9 mouse cellular contexts compared by ENCODE assay signal in the genomic region with DNA sequence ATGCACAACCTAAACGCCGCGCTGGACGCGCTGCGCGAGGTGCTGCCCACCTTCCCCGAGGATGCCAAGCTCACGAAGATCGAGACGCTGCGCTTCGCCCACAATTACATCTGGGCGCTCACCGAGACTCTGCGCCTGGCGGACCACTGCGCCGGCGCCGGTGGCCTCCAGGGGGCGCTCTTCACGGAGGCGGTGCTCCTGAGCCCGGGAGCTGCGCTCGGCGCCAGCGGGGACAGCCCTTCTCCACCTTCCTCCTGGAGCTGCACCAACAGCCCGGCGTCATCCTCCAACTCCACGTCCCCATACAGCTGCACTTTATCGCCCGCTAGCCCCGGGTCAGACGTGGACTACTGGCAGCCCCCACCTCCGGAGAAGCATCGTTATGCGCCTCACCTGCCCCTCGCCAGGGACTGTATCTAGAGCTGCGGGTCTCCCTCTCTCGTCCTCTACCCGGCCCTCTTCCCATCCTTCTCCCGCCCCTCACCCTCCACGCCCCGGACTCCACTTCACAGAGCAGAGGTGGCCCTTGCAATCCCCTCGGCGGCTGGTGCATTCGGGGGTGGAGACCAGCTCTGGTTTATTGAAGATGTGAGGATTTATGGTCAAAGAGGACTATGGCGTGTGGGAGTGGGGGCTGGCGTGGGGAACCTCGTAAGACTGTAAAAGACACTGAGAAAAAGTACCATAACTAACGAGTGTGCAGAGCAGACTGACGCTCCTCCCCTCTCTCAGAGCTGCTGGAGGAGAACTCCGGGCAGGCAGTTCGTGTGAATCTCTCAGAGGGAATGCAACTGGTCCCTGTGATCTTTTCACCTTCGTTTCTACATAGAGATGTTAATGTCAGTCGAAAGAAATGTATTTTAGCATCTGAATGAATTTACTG. TPM values are rescaled to one million over a fixed set of nuclear protein-coding genes. Genes with fewer than 3 reads are reported as not detected.
DNase-seq lines count a peak whose midpoint lies in the region; ATAC-seq lines count a peak whose summit lies in the region.
"Had no signal": no experiment of that assay in that cellular context is flagged by ENCODE, and none has a peak within 500 bp of the region (broad histone marks: within the 10 kb centered on the region; RNA-seq: fewer than 3 reads in every experiment).

No protein-coding gene starts in this region.

- H3K9me3 ChIP-seq in forebrain, embryonic 16.5 days (ENCODE audit: control insufficient read depth, low read length), result no peaks in the 10 kb centered on the region
- H3K9me3 ChIP-seq in hindbrain, embryonic 11.5 days (ENCODE audit: control insufficient read depth, low read length), result no peaks in the 10 kb centered on the region

- peak; percentile 82 for ATAC-seq in forebrain, embryonic 16.5 days
- ATAC-seq in hindbrain, embryonic 11.5 days (ENCODE audit: low FRiP score), result peak; percentile 60

- WGBS in forebrain, embryonic 16.5 days, result under 1% methylated on average over 58 of the region's 58 CpGs
- under 1% methylated on average over 55 of the region's 58 CpGs for WGBS in hindbrain, embryonic 11.5 days

- peak overlapping the region; percentile 72 for H3K9ac ChIP-seq in forebrain, embryonic 16.5 days (replicated peaks; ENCODE audit: low read depth, low read length)
- peak overlapping the region; percentile 66 for H3K9ac ChIP-seq in hindbrain, embryonic 11.5 days (ENCODE audit: low read depth, low read length)

- H3K27me3 ChIP-seq in forebrain, embryonic 16.5 days (replicated peaks; ENCODE audit: control insufficient read depth, insufficient read depth, low read length), result peaks cover 25% of the 10 kb centered on the region
- peaks cover 53% of the 10 kb centered on the region for H3K27me3 ChIP-seq in hindbrain, embryonic 11.5 days (ENCODE audit: control insufficient read depth, insufficient read depth, low read length)

- H3K27ac ChIP-seq in forebrain, embryonic 16.5 days (ENCODE audit: low read length), result peak overlapping the region; percentile 93
- peak overlapping the region; percentile 93 for H3K27ac ChIP-seq in hindbrain, embryonic 11.5 days (ENCODE audit: low read depth, low read length)
- H3K27ac ChIP-seq: macrophage had no signal

- peak; percentile 75 for DNase-seq in NIH3T3 (ENCODE audit: low read depth)
- DNase-seq in cerebellum, adult 18-20 months, result peak; percentile 43 to 79
- peak; percentile 94 for DNase-seq in hindbrain, embryonic 11.5 days (ENCODE audit: low spot score)
- DNase-seq in layer of hippocampus, postnatal 25 days (ENCODE audit: extremely low spot score in 1 of 2, low spot score in 1 of 2), result peak; percentile 74 to 83
- DNase-seq in lung, postnatal 14 days, result peak; percentile 80
- peak; percentile 92 for DNase-seq in retina, postnatal 1 day
- DNase-seq in thymus, postnatal 36 days, result peak; percentile 69 to 71

- H3K4me2 ChIP-seq in forebrain, embryonic 16.5 days (ENCODE audit: low read length), result peak overlapping the region; percentile 76
- H3K4me2 ChIP-seq in hindbrain, embryonic 11.5 days (replicated peaks; ENCODE audit: low read depth, low read length), result peak overlapping the region; percentile 53

- no peaks in the 10 kb centered on the region for H3K36me3 ChIP-seq in forebrain, embryonic 16.5 days (ENCODE audit: control insufficient read depth, insufficient read depth)
- no peaks in the 10 kb centered on the region for H3K36me3 ChIP-seq in hindbrain, embryonic 11.5 days (ENCODE audit: control insufficient read depth, insufficient read depth, low read length)

- peak overlapping the region; percentile 64 for H3K4me3 ChIP-seq in forebrain, embryonic 16.5 days (replicated peaks; ENCODE audit: low read length)
- H3K4me3 ChIP-seq in hindbrain, embryonic 11.5 days (ENCODE audit: low read depth, low read length), result peak overlapping the region; percentile 62

- H3K4me1 ChIP-seq in forebrain, embryonic 16.5 days (replicated peaks; ENCODE audit: control insufficient read depth, insufficient read depth, low read length), result peaks cover 32% of the 10 kb centered on the region
- peaks cover under 1% of the 10 kb centered on the region; the same call in 1 of the 2 replicates for H3K4me1 ChIP-seq in hindbrain, embryonic 11.5 days (replicated peaks; ENCODE audit: control insufficient read depth, insufficient read depth, low read length)

RNA-seq across cellular contexts. Expression of gene Neurog2, which starts 1.4 kb away (rescaled TPM):
- polyA plus RNA-seq in forebrain, embryonic 16.5 days (2015; fragmentation: Nextera tagmentation; extraction: Ambion mirVana), result 53.3 and 71.3 TPM in 2 replicates
- 45.1 and 47.1 TPM in 2 replicates for polyA plus RNA-seq in hindbrain, embryonic 11.5 days (2014; fragmentation: Nextera tagmentation; extraction: Ambion mirVana)
- total RNA-seq in layer of hippocampus, postnatal 25 days (2021), result 1 to 10 TPM; 1.7 TPM
- polyA plus RNA-seq: macrophage had no signal

Comparison
In these comparisons a context has a peak if more than half of its experiments do, and no peak if none do; other contexts are left out.
1. Peak in every context shown above with its lines: DNase-seq, ATAC-seq, H3K4me3 ChIP-seq and H3K27ac ChIP-seq.